Mouse (Mus musculus) liver, embryonic 16.5 days (tissue): ENCODE measurements at regions not wholly inside any gene's neighbourhood (a gene's known extent, or its start where the extent isn't known, plus 50 kb on each side); places are given as distances from the start of the nearest gene placed in this dataset.

Experiments
- ATAC-seq: fragments of 200-750 bp; cut with Nextera tagmentation; 2 replicates; pipeline ENCODE4 v1.8.0; 2017; ENCODE audit warnings: low read depth, mild to moderate bottlenecking, moderate number of reproducible peaks, moderate library complexity
- H3K27ac ChIP-seq: fragments of 300-500 bp; sonication (generic); 2 replicates; pipeline ENCODE4 v1.5.1; 2014; ENCODE audit warnings: mild to moderate bottlenecking, low read length
- H3K27me3 ChIP-seq: fragments of 300-500 bp; sonication (generic); 2 replicates; pipeline ENCODE4 v1.6.1; 2014; ENCODE audit warnings: low read depth, low read length, mixed read lengths; ENCODE audit not compliant: control insufficient read depth, insufficient read depth
- H3K36me3 ChIP-seq: fragments of 300-500 bp; sonication (generic); 2 replicates; pipeline ENCODE4 v1.6.1; 2014; ENCODE audit warnings: mild to moderate bottlenecking; ENCODE audit not compliant: control insufficient read depth, insufficient read depth
- H3K4me1 ChIP-seq: fragments of 300-500 bp; sonication (generic); 2 replicates; pipeline ENCODE4 v1.6.1; 2014; ENCODE audit warnings: low read depth, low read length, mixed read lengths; ENCODE audit not compliant: control insufficient read depth
- H3K4me2 ChIP-seq: fragments of 300-500 bp; sonication (generic); 2 replicates; pipeline ENCODE4 v1.6.1; 2014; ENCODE audit warnings: low read depth, low read length, mixed read lengths
- H3K4me3 ChIP-seq: fragments of 300-500 bp; sonication (generic); 2 replicates; pipeline ENCODE4 v1.5.1; 2014; ENCODE audit warnings: low read depth, mild to moderate bottlenecking, low read length
- H3K9ac ChIP-seq: fragments of 300-500 bp; sonication (generic); 2 replicates; pipeline ENCODE4 v1.6.1; 2014; ENCODE audit warnings: low read depth, low read length
- H3K9me3 ChIP-seq: fragments of 300-500 bp; sonication (generic); replicated peaks from 2 replicates; pipeline ENCODE4 v1.6.1; 2016; ENCODE audit warnings: low read length; ENCODE audit not compliant: control insufficient read depth
- WGBS: fragments of 180-500 bp; shearing (Covaris S2); extraction: QIAGEN DNeasy Blood & Tissue Kit; methylation state at CpG from one replicate; pipeline ENCODE4 v1.1.7; 2014; ENCODE audit not compliant: insufficient replicate concordance; 5-methylcytosine and 5-hydroxymethylcytosine counted together

DNA sequence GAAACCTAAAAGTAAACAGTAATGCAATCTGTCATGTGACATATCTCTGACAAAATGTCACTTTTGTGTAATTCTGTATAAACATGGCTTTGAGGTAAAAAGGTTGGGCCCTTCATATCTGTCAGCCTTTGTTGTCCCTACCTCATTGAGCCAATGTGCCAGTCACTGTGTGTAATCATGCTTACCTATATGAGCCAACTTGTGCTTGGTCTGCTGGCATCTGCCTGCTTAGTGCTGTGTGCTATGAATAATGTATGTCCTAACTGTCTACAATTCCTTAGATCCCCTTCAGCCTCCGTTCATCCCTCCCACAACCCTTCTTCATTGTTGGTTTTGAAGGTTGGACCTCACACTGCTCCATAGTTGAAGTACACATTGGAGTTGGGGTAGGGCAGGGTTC, 86.9 kb upstream of the Olig3 start:
- Histone ChIP-seq H3K9ac (no peak overlapping the region), H3K36me3 (no peaks in the 10 kb centered on the region), H3K9me3 (no peaks in the 10 kb centered on the region), H3K27me3 (no peaks in the 10 kb centered on the region), H3K4me1 (no peaks in the 10 kb centered on the region), H3K4me3 (no peak overlapping the region), H3K27ac (no peak overlapping the region), H3K4me2 (no peak overlapping the region)
- WGBS, result 55% methylated on average over 1 of the region's 1 CpGs
- ATAC-seq, result no peak

DNA sequence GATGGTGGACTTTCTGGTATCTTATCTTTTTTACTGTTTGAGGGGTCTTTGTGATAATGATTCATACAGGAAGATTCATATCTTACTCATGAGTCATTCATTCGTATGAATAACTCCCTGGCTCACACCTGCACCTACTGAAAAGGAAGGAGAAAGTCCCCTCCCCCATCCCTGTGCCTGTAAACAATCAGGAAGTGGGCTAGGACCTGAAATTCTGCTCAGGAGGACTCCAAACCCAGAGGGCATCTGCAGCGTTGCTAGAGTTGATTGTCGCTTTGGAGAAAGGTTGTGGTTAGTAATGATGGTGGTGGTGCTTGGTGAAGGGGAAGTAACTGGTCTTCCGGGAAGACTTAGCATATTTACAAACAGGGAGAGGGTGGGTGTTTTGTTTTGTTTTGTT, 88.3 kb upstream of the Olig3 start:
- 22% methylated on average over 4 of the region's 4 CpGs for WGBS
- no peaks in the 10 kb centered on the region for H3K9me3 ChIP-seq
- H3K4me1 ChIP-seq, result no peaks in the 10 kb centered on the region
- no peak overlapping the region for H3K27ac ChIP-seq
- no peak for ATAC-seq
- H3K36me3 ChIP-seq, result no peaks in the 10 kb centered on the region
- no peak overlapping the region for H3K4me2 ChIP-seq
- H3K4me3 ChIP-seq, result no peak overlapping the region
- H3K9ac ChIP-seq, result no peak overlapping the region
- no peaks in the 10 kb centered on the region for H3K27me3 ChIP-seq

DNA sequence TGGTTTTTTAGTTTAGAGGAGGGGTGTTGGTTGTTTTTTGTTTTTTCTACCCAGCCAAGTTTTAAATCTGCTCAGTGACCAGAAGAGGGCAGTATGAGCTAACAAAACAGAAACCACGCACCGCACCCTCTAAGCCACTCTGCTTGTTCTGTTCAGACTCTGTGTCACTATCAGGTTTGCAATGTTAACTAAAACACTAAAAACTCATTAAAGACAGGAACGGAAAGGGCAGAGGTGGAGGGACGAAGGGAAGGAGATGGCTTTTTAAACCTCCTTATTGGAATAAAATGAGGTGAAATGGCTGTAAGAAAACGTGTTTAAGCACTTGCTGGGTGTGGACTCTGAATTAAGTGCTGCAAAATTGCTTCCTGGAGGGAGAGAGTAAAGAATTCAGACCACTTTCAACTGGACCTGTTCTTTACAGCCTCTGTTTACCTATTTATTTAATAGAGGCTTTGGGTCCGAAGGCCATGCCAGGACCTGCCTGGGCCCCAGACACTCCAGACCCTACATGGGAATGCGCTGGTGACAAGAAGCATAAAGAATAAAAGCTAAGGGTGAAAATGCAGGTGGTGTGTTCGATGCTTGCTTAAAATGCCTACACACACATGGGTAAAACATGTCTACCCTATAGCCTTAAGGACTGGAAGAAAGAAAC, 116.1 kb upstream of the Olig3 start:
- no peaks in the 10 kb centered on the region for H3K36me3 ChIP-seq
- H3K9ac ChIP-seq, result no peak overlapping the region
- no peak overlapping the region for H3K4me3 ChIP-seq
- no peaks in the 10 kb centered on the region for H3K9me3 ChIP-seq
- no peak overlapping the region for H3K27ac ChIP-seq
- no peaks in the 10 kb centered on the region for H3K27me3 ChIP-seq
- 26% methylated on average over 8 of the region's 8 CpGs for WGBS
- H3K4me2 ChIP-seq, result no peak overlapping the region
- no peaks in the 10 kb centered on the region for H3K4me1 ChIP-seq
- no peak for ATAC-seq

DNA sequence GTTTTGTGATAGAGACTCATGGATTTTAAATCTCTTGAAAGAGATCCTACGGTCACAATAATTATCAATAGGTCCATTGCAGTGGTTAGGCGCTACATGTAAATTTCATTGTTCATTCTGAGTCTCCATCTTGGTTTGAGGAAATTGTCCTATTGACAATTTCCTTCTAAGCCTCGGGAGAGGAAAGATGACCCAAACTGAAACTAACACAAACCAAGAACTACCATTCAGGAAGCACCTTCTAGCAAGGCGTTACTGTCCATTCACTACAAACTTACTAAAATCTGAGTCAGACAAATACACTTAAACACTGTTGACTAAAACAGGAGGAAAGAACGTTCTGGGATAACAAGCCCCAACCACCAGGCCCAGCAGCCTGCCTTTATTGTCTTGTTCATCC, 140.1 kb upstream of the Olig3 start:
- no peak overlapping the region for H3K4me3 ChIP-seq
- no peaks in the 10 kb centered on the region for H3K27me3 ChIP-seq
- no peaks in the 10 kb centered on the region for H3K36me3 ChIP-seq
- H3K4me1 ChIP-seq, result no peaks in the 10 kb centered on the region
- WGBS, result 50% methylated on average over 5 of the region's 5 CpGs
- no peak for ATAC-seq
- no peaks in the 10 kb centered on the region for H3K9me3 ChIP-seq
- no peak overlapping the region for H3K4me2 ChIP-seq
- H3K9ac ChIP-seq, result no peak overlapping the region
- no peak overlapping the region for H3K27ac ChIP-seq

DNA sequence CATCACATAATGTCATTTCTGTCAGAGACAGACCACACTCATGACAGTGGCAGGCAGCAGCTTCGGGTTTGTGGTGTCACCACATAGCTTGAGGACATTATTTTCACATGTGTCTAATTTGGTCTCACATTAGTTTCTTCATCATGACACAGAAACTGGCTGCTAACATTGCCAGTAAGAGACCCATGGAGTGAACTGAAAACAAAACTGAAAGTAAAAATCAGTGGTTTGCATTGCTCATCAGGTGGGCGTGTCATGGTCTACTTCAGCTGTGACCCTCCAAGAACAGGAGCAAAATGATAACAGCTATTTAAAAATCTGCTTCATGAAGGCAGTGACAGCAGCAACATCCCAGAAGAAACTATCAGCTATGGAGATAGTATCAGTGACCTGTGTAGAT, 146.6 kb upstream of the Olig3 start:
- 41% methylated on average over 2 of the region's 2 CpGs for WGBS

DNA sequence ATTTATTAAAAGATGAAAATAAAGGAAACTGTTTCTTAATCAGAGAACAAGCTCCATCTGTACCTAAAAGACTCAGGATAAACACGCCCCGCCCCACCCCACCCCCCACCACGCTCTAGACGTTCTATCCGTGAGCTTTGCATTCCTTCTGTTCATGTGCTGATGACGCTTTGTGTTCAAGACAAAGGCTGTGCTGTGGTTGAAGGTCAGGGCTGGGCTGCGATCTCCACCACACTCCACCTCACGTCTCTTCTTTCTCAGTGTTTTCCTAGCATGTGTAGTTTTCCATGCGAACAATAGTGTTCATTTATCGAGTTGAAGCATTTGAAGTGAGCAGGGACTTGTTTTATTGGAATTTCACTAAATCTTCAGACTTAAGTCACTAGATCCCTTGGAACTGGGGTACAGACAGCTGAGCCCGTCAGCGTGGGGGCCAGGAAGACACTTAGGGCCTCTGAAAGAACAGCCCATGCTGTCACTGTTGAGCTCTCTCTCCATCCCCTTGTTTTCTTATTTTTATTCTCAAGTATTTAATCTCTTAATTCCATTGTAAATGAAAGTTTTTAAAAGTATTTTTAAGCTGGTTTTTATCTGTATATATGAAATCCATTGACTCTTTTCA, 148.1 kb upstream of the Olig3 start:
- WGBS, result 51% methylated on average over 12 of the region's 12 CpGs

More for the DNA sequence above, 146.6 kb upstream of the Olig3 start:
- no peaks in the 10 kb centered on the region for H3K9me3 ChIP-seq
- no peak overlapping the region for H3K27ac ChIP-seq
- H3K4me1 ChIP-seq, result no peaks in the 10 kb centered on the region
- no peaks in the 10 kb centered on the region for H3K27me3 ChIP-seq
- H3K36me3 ChIP-seq, result no peaks in the 10 kb centered on the region
- no peak for ATAC-seq
- H3K4me3 ChIP-seq, result no peak overlapping the region
- no peak overlapping the region for H3K4me2 ChIP-seq
- no peak overlapping the region for H3K9ac ChIP-seq

DNA sequence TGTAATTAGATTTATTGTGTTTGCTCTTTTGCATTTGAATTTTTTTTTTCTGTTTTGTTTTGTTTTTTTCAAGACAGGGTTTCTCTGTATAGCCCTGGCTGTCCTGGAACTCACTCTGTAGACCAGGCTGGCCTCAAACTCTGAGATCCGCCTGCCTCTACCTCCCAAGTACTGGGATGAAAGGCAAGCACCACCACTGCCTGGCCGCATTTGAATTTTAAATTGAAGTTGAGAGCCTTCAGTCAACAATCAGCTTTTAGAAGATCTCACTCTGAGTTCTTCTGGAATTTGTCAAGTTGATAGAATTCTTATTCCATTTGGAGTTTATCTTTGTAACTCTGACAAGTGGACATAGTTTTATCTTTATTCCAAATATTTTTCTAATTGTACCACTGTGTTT, 148.8 kb upstream of the Olig3 start:
- no peaks in the 10 kb centered on the region for H3K9me3 ChIP-seq
- no peak overlapping the region for H3K4me3 ChIP-seq
- H3K27me3 ChIP-seq, result no peaks in the 10 kb centered on the region
- whole genome bisulfite sequencing, result 58% methylated on average over 2 of the region's 2 CpGs
- ATAC-seq, result no peak
- H3K36me3 ChIP-seq, result no peaks in the 10 kb centered on the region
- no peaks in the 10 kb centered on the region for H3K4me1 ChIP-seq
- no peak overlapping the region for H3K4me2 ChIP-seq
- H3K9ac ChIP-seq, result no peak overlapping the region
- H3K27ac ChIP-seq, result no peak overlapping the region

More for the DNA sequence above, 148.1 kb upstream of the Olig3 start:
- Histone ChIP-seq H3K9me3 (no peaks in the 10 kb centered on the region), H3K4me2 (no peak overlapping the region), H3K4me1 (no peaks in the 10 kb centered on the region), H3K27me3 (no peaks in the 10 kb centered on the region), H3K36me3 (no peaks in the 10 kb centered on the region), H3K27ac (no peak overlapping the region), H3K4me3 (no peak overlapping the region), H3K9ac (no peak overlapping the region)
- ATAC-seq, result no peak

DNA sequence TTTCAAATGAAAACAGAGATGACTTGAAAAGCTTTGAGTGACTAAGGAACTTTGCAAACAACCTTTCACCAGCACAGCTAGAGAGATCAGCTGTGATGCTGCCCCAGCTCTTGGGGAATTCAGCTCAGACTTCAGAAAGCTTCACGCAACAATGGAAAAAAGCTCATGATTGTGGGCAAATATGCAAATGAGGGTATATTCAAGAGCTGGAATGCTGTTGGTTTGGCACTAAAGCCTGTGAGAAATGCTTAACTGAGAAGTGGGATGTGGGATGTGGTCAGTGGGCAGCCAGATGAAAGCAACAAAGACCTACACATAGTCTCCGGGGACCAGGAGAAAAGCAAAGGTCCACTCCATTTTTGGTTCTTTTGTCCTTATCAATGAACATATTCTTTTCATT, 156.0 kb upstream of the Olig3 start:
- no peaks in the 10 kb centered on the region for H3K36me3 ChIP-seq
- no peak for ATAC-seq
- no peaks in the 10 kb centered on the region for H3K27me3 ChIP-seq
- WGBS, result 70% methylated on average over 2 of the region's 2 CpGs
- no peak overlapping the region for H3K9ac ChIP-seq
- no peak overlapping the region for H3K4me2 ChIP-seq
- H3K4me3 ChIP-seq, result no peak overlapping the region
- no peaks in the 10 kb centered on the region for H3K4me1 ChIP-seq
- H3K27ac ChIP-seq, result no peak overlapping the region
- no peaks in the 10 kb centered on the region for H3K9me3 ChIP-seq

DNA sequence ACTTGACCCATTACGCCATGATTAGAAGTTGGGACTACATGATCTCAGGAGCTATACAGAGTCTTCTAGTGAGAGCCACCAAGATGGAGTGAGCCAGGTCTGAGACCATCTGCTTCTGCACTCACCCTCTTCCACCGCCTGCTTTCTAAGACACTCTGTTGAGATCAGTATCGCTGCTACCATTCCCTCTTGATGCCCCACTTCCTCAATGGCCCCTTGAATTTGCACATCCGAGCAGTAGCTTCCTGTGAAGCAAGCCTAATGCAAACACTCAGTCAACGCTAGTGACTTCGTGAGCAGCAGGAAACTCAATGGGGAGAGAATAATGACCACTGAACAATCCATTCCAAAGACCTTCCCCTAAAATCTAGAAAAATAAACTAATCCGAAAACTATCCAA, 160.7 kb upstream of the Olig3 start:
- Histone ChIP-seq H3K27ac (no peak overlapping the region), H3K36me3 (no peaks in the 10 kb centered on the region), H3K9ac (no peak overlapping the region), H3K4me3 (no peak overlapping the region), H3K27me3 (no peaks in the 10 kb centered on the region), H3K4me1 (no peaks in the 10 kb centered on the region), H3K4me2 (no peak overlapping the region), H3K9me3 (no peaks in the 10 kb centered on the region)
- 31% methylated on average over 7 of the region's 7 CpGs for WGBS
- ATAC-seq, result no peak
